Mouse (Mus musculus): ENCODE measurements around the gene Opcml.

DNA sequence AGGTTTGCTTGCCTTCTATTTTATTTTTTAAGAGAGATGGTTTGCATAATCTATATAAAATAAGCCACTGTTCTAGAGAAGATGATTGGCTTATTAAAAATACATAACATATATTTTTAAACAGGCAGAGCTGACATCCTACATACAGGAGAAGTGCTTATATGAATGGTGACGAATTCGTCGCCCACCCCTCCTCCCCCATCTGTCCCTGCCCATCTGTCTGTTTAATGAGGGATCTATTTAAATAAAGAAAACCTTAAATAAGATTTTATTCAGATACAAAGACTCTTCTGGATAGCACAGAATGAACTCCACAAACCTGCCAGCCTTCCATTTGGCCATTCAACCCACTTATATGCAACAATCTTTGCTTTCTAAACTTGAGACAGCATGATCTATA lies 872.3 kb downstream of the Opcml start:
- TF ChIP-seq POLR2A (IDR thresholded peaks at IDR 0.05; ENCODE audit: insufficient read depth, low read length): no peak
- TF ChIP-seq CTCF (IDR thresholded peaks at IDR 0.05; ENCODE audit: low read depth, low read length): no peak

Measured in ES-Bruce4 (cell line).